In genomic region chr12:99406697-99407317, GRCm38 (mm10) we compare ENCODE assay signal across 8 mouse cellular contexts.
DNase-seq lines count a peak whose midpoint lies in the region; ATAC-seq lines count a peak whose summit lies in the region.

No protein-coding gene starts in this region.

- no peaks in the 10 kb centered on the region for H3K9me3 ChIP-seq in embryonic facial prominence, embryonic 12.5 days
- no peaks in the 10 kb centered on the region for H3K9me3 ChIP-seq in liver, embryonic 15.5 days (replicated peaks)

- 0 out of 2 replicates have a peak overlapping the region, but pooled peaks have one; percentile 50 for H3K27ac ChIP-seq in embryonic facial prominence, embryonic 12.5 days
- peak overlapping the region; percentile 24; the same call in 1 of the 2 replicates for H3K27ac ChIP-seq in liver, embryonic 15.5 days (replicated peaks)

- no peaks in the 10 kb centered on the region for H3K27me3 ChIP-seq in embryonic facial prominence, embryonic 12.5 days
- H3K27me3 ChIP-seq in liver, embryonic 15.5 days = no peaks in the 10 kb centered on the region

- H3K4me1 ChIP-seq in embryonic facial prominence, embryonic 12.5 days = peaks cover 23% of the 10 kb centered on the region; the same call in 1 of the 2 replicates
- H3K4me1 ChIP-seq in liver, embryonic 15.5 days (replicated peaks) = peaks cover 30% of the 10 kb centered on the region

- no peaks in the 10 kb centered on the region; the same call in 1 of the 2 replicates for H3K36me3 ChIP-seq in embryonic facial prominence, embryonic 12.5 days
- H3K36me3 ChIP-seq in liver, embryonic 15.5 days (replicated peaks) = 0 out of 2 replicates have a peak, but pooled peaks cover 4% of the 10 kb centered on the region

- no peak for ATAC-seq in embryonic facial prominence, embryonic 12.5 days (ENCODE audit: insufficient number of reproducible peaks, insufficient read depth, low FRiP score, low TSS enrichment)
- ATAC-seq in liver, embryonic 15.5 days (ENCODE audit: insufficient read depth) = no peak

- peak; percentile 30 to 49 for DNase-seq in heart, adult 18-20 months
- no peak for DNase-seq in heart, adult 8-10 months (ENCODE audit: low spot score)
- peak; percentile 73 for DNase-seq in A20 (ENCODE audit: low read depth, low spot score)
- DNase-seq in embryo, embryonic 10 days (ENCODE audit: low spot score) = no peak
- no peak for DNase-seq in right cerebral cortex, postnatal 4 days
- DNase-seq in left cerebral cortex, adult 18-20 months (ENCODE audit: low spot score in 2 of 2) = no peak

- no peak overlapping the region for H3K4me3 ChIP-seq in embryonic facial prominence, embryonic 12.5 days
- H3K4me3 ChIP-seq in liver, embryonic 15.5 days (replicated peaks) = peak overlapping the region; percentile 43

- no peak overlapping the region for H3K9ac ChIP-seq in embryonic facial prominence, embryonic 12.5 days
- H3K9ac ChIP-seq in liver, embryonic 15.5 days = peak overlapping the region; percentile 39; the same call in 1 of the 2 replicates

- no peak overlapping the region for H3K4me2 ChIP-seq in embryonic facial prominence, embryonic 12.5 days (replicated peaks)
- peak overlapping the region; percentile 66 for H3K4me2 ChIP-seq in liver, embryonic 15.5 days

- WGBS in embryonic facial prominence, embryonic 12.5 days = 54% methylated on average over 15 of the region's 15 CpGs
- WGBS in liver, embryonic 15.5 days (ENCODE audit: insufficient replicate concordance) = 34% methylated on average over 15 of the region's 15 CpGs

Comparison
In these comparisons a context has a peak if more than half of its experiments do, and no peak if none do; other contexts are left out.
1. DNase-seq: peak in heart, adult 18-20 months (2 of 2) and A20 (single experiment); none in heart, adult 8-10 months (single experiment), embryo, embryonic 10 days (single experiment), right cerebral cortex, postnatal 4 days (single experiment) and left cerebral cortex, adult 18-20 months (0 of 2).